Mouse (Mus musculus) WW6 (cell line): Measurements from ENCODE around the gene Amer3.
A peak's percentile ranks its signal among the peaks of the same experiment; 100 is the strongest.
"Not testable (repeated sequence)": the region's sequence is repeated elsewhere in the genome, so short reads cannot be mapped to it uniquely, and the experiment has no call there.

Experiments used
- DNase-seq: peaks from one replicate; pipeline ENCODE4 v3.0.0-alpha.2; 2013; ENCODE audit warnings: low read depth, low spot score

Gene Amer3

DNA sequence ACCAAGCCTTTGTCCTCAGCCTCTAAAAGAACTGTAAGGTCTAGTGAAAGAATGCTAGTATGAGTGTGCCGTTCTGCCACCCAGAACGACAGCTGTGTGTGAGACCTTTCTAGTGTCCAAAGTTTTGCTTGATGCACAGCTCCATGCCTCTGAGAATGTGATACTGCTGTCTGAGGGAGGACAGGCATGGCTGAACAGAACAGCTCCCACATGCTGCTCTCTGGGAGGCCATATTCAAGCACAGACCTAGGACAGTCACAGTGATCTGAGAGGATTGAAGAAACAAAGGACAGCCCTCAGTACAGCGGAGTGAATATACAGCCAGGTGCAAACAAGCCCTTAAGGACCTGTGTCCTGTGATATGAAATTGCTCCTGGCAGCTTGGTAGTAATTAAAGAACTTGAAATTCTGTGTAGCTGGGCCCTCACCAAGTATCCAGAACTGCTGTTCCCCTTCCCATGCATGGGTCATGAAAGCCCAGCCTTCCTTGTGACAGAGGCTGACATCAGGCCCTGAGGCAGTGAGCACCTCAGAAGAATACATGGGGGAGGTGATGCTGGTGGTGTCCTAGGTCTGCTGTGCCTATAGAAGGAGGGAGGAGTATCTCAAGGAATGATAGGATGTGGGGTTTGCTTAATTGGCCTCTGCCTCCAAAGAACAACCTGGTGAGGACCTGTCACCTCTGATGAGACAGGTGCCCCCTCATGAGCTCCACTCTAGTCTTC lies 22.0 kb downstream of the Amer3 start:
- DNase-seq, result no peak

DNA sequence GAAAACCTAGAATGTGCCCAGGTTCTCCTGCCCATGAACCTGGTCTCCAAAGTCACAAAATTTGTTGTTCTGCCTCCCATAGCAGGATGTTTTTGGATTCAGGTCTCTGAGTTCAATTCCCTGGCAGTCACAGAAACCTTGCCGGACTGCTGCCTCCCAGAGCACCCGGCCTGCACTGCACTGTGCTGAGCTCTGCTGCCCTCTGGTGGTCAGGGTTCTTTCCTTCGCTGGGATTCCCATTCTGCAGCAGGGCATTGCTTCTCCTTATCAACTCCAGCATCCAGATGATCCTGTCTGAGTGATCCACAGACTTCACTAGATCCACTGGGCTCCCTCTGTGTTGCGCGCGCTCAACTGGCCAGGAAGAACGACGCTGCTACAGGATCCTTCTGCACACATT lies 22.9 kb downstream of the Amer3 start:
- peak; percentile 76 for DNase-seq

DNA sequence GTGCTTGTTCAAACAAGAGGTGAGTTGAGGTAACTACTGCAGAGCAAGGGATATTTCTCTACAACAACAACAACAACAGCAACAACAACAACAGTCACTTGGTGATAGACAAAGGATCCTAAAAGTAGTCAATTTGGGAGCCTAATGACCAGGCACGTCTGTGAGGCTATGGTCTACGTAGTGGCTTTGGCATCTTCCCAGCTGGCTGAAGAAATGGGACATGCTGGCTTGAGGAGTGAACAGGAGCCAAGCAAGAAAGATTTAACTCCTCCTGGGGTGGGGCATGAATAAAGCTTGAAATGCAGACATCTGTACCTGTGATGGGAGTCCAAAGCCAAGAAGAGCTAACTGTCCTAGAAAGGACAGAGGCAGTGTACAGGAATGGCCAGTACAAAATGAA lies 34.3 kb downstream of the Amer3 start:
- no peak for DNase-seq

DNA sequence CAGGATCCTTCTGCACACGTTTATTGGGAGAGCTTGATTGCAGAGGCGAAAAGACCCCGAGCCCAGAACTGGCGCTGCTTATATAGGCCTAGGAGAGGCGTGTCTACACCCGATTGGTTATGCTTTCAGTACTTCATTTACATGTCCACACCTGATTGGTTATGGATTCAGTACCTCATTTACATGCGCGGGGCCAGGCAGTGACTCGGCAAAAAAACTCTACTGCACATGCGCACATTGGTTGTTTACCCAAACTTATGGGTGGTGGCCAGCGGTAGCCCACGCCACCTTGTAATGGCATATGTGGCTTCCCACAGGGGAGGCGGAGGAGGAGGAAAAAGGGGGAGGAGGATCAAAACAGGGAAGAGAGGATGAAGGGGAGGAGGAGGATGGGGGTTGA lies 40.7 kb downstream of the Amer3 start:
- DNase-seq, result not testable (repeated sequence)

DNA sequence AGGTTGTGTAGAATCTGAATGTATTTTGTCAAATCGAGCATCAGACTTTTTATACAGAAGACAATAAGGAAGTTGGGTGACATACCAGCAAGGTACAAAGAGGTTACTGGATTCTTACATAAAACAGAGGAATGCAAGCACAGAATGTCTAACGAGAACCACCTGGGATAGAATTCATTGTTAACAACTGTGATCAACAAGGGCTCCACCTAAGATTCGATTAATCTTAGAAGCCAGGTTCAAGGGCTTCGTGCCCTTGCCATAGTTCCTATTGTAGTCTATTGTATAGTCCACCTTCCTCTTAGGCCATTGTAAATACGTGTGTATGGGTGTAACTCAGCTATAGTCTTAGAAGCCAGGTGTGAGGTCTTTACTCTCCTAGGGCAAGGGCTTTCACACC lies 41.3 kb downstream of the Amer3 start:
- not testable (repeated sequence) for DNase-seq

DNA sequence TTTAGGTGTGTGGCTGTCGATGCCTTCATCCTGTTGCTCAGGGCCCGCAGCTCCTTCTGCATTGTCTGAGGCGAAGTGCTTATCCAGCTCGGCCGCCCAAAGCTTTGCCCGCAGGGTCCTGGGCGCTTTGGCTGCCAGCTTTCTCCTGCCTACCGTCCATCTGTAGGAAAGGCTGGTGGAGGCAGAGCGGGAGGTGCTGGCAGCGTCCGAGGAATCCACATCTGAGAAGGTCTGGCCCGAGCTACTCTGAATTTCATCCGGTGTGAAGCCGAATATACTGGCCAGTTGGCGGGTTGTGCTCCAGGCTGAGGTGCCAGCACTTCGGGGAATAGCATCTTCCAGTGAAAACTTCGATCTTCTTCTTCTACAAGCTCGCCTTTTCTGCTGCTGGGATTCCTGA lies 56.3 kb downstream of the Amer3 start:
- no peak for DNase-seq
